Mouse (Mus musculus): Measurements from ENCODE around the gene Trpc4.

- TF ChIP-seq CTCF (IDR thresholded peaks at IDR 0.05; ENCODE audit: low read depth) (no peak), EP300 (optimal IDR thresholded peaks at IDR 0.05) (no peak)
Measured at GRCm38 (mm10) chr3:54204386-54204785, 48.6 kb downstream of the Trpc4 start.
